Mouse (Mus musculus) liver, embryonic 12.5 days (tissue): Measurements from ENCODE around the gene Lrrc25. TPM values are rescaled to one million over a fixed set of nuclear protein-coding genes. Genes with fewer than 3 reads are reported as not detected.

Source experiments
- ATAC-seq: fragments of 200-750 bp; cut with Nextera tagmentation; 2 replicates; pipeline ENCODE4 v1.8.0; 2017; ENCODE audit warnings: moderate number of reproducible peaks, mild to moderate bottlenecking, moderate library complexity
- H3K27ac ChIP-seq: fragments of 300-500 bp; sonication (generic); 2 replicates; pipeline ENCODE4 v1.5.1; 2016; ENCODE audit warnings: mild to moderate bottlenecking
- H3K27me3 ChIP-seq: fragments of 300-500 bp; sonication (generic); replicated peaks from 2 replicates; pipeline ENCODE4 v1.6.1; 2016; ENCODE audit warnings: mild to moderate bottlenecking, moderate library complexity
- H3K36me3 ChIP-seq: fragments of 300-500 bp; sonication (generic); 2 replicates; pipeline ENCODE4 v1.6.1; 2016; ENCODE audit warnings: mild to moderate bottlenecking, moderate library complexity
- H3K4me1 ChIP-seq: fragments of 300-500 bp; sonication (generic); 2 replicates; pipeline ENCODE4 v1.6.1; 2016
- H3K4me2 ChIP-seq: fragments of 300-500 bp; sonication (generic); 2 replicates; pipeline ENCODE4 v1.6.1; 2016; ENCODE audit warnings: mild to moderate bottlenecking, moderate library complexity
- H3K4me3 ChIP-seq: fragments of 300-500 bp; sonication (generic); 2 replicates; pipeline ENCODE4 v1.5.1; 2016; ENCODE audit warnings: mild to moderate bottlenecking, moderate library complexity
- H3K9ac ChIP-seq: fragments of 300-500 bp; sonication (generic); 2 replicates; pipeline ENCODE4 v1.6.1; 2016; ENCODE audit warnings: mild to moderate bottlenecking, moderate library complexity
- H3K9me3 ChIP-seq: fragments of 300-500 bp; sonication (generic); replicated peaks from 2 replicates; pipeline ENCODE4 v1.6.1; 2016; ENCODE audit warnings: mild to moderate bottlenecking, moderate library complexity
- WGBS: fragments of 180-500 bp; shearing (Covaris S2); methylation state at CpG from one replicate; pipeline ENCODE4 v1.1.7; 2016; ENCODE audit not compliant: insufficient replicate concordance; 5-methylcytosine and 5-hydroxymethylcytosine counted together
- polyA plus RNA-seq: library from polyadenylated mRNA; unstranded; fragments of >200 nt; fragmentation: Nextera tagmentation; extraction: Ambion mirVana; gene quantifications from 2 replicates; pipeline ENCODE4 v1.2.1, GENCODE M21; 2016

The Lrrc25 gene
- polyA plus RNA-seq, 1 experiment from 2014 or later: 4.6 TPM

DNA sequence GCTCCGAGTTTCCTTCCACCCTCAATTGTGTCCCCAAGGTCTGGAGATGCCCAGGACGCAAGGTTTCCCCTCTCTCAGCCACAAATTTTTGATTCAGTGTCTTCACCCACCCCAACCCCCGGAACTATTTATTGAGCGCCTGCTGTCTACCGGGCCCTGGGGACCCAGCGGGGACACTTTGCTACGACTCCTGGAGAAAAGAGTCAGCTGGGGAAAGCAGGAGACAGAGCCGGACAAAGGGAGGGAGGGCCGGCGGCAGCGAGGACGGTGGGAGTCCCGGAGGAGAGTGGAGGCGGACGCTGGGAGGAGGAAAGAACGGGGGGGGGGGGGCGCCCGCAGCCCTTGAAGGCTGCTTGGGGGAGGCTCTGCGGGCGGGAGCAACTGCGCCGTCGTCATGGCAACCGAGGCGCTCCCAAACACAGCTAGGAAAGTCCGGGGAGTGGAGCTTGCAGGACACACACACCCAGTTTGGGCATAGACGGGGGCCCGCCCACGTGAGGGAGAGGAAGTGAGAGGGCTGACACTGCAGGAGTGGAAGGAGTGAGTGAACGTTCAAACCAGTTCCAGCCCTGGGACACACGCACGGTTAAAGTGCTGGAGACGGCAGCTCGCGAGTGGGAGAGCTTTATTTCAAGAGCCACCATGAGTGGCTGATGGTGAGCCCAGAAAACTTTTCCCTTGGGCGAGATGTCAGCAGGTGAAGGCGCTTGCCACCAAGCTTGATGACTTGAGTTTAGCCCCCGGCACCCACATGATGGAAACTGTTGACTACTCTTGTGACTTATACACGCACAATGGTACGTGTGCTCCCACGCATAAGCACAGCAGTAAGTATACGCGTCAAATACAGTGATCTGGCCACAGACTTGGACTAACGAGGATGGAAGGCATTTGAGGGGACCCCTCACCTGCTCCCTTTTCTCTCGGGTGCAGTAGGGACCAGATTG, 5.8 kb upstream of the Lrrc25 start:
- H3K36me3 ChIP-seq: peaks cover 2% of the 10 kb centered on the region; the same call in 1 of the 2 replicates
- no peaks in the 10 kb centered on the region; the same call in 1 of the 2 replicates for H3K27me3 ChIP-seq
- peaks cover 83% of the 10 kb centered on the region for H3K4me1 ChIP-seq
- peak overlapping the region; percentile 95 for H3K9ac ChIP-seq
- peak overlapping the region; percentile 94 for H3K4me2 ChIP-seq
- H3K4me3 ChIP-seq: peak overlapping the region; percentile 85
- H3K27ac ChIP-seq: peak overlapping the region; percentile 81
- under 1% methylated on average over 39 of the region's 45 CpGs for WGBS
- H3K9me3 ChIP-seq: no peaks in the 10 kb centered on the region
- peak; percentile 54 for ATAC-seq

DNA sequence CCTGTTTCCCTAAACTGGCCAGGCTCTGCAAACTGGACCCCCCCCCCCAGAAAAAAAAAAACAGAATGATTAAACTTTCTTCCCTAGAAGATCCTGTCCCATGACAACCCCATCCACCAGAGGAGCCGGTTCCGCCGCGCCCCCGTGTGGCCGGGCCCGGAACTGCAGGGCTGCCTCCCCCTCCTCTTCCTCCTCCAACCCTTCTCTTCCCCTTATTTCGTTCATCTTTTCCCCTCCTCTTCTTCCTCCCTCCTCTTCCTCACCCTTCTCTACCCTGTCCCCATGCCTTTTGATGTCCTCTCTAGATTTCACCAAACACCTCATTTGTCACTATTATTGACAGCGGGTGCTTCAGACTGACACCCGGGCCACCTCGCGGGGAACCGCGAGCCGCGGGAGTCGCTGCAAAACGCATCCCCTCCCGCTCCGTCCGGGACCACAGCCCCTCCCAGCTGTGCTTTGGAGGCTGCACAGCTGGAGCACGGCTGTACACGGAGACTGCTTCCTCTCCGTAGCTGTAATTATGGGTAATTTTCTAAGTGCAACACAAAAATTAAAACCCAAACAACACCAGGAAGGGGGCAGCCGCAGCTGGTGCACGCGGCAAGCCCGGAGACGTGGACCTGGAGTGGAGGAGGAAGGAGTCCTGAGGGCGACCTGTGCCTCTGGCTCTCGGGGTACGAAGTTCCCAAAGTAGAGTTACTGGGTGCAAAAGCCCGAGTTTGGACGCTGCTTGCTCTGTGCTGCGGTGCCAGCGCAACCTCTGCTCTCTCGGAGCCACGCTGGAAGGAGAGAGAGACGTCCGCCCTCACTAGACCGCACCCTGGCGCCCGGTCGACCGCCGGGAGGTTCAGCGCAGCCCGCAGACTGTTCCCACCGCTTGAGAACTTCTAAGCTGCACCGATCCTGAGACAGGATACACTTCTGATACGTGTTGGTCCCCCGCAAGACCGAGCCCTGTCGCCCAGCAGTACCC, 4.9 kb upstream of the Lrrc25 start:
- peak; percentile 59 for ATAC-seq
- Histone ChIP-seq H3K4me3 (peak overlapping the region; percentile 85), H3K36me3 (no peaks in the 10 kb centered on the region; the same call in 1 of the 2 replicates), H3K27ac (peak overlapping the region; percentile 83), H3K4me1 (peaks cover 85% of the 10 kb centered on the region), H3K9me3 (no peaks in the 10 kb centered on the region), H3K9ac (peak overlapping the region; percentile 95), H3K27me3 (no peaks in the 10 kb centered on the region; the same call in 1 of the 2 replicates), H3K4me2 (peak overlapping the region; percentile 94)
- WGBS: under 1% methylated on average over 54 of the region's 54 CpGs

DNA sequence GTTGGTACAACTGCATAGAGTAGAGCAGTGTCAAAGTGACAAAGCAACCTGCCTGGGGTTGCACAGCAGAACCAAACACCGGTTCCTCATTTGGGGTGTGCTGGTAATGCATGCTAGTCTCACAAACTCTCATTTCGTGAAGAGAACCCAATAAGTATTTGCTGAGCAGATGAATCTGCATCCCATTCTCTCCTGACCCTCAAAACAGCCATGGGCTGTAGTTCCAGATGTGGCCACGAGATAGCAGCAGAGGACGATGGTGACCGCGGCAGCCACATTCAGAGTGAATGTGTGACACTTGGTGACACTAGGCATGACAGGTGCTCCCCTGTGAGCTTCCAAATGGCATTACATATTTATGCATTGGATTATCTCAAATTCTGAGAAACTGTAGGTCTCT, 4.1 kb upstream of the Lrrc25 start:
- H3K36me3 ChIP-seq: no peaks in the 10 kb centered on the region
- H3K9ac ChIP-seq: peak overlapping the region; percentile 95
- ATAC-seq: peak; percentile 31
- peak overlapping the region; percentile 83 for H3K27ac ChIP-seq
- no peaks in the 10 kb centered on the region for H3K9me3 ChIP-seq
- 0% methylated on average over 6 of the region's 6 CpGs for WGBS
- H3K4me1 ChIP-seq: peaks cover 85% of the 10 kb centered on the region
- H3K27me3 ChIP-seq: no peaks in the 10 kb centered on the region; the same call in 1 of the 2 replicates
- peak overlapping the region; percentile 94 for H3K4me2 ChIP-seq
- peak overlapping the region; percentile 85 for H3K4me3 ChIP-seq

DNA sequence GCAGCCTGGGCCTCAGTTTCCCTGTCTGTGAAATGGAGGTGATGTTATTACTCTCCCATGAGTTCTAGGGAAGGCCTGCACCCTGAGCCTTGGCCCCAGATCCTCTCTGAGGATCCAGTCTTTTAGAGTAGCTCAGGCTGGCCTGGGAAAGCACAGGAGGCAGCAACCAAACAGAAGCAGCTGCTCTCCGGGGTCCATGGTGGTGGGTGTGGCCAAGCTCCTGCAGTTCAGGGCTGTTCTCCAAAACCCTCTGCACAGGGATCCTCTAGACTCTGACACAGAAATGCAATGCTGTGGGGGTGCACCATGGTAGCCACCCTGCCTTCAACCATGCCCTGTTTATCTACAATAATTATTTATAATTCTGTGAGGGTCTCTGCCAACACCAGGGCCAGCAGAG, 2.2 kb upstream of the Lrrc25 start:
- H3K9ac ChIP-seq: 0 out of 2 replicates have a peak overlapping the region, but pooled peaks have one; percentile 1
- H3K4me2 ChIP-seq: no peak overlapping the region
- no peaks in the 10 kb centered on the region for H3K9me3 ChIP-seq
- H3K4me3 ChIP-seq: no peak overlapping the region
- H3K27me3 ChIP-seq: no peaks in the 10 kb centered on the region; the same call in 1 of the 2 replicates
- peaks cover 86% of the 10 kb centered on the region for H3K4me1 ChIP-seq
- 0 out of 2 replicates have a peak overlapping the region, but pooled peaks have one; percentile 15 for H3K27ac ChIP-seq
- WGBS: 13% methylated on average over 1 of the region's 1 CpGs
- no peak for ATAC-seq
- no peaks in the 10 kb centered on the region for H3K36me3 ChIP-seq

DNA sequence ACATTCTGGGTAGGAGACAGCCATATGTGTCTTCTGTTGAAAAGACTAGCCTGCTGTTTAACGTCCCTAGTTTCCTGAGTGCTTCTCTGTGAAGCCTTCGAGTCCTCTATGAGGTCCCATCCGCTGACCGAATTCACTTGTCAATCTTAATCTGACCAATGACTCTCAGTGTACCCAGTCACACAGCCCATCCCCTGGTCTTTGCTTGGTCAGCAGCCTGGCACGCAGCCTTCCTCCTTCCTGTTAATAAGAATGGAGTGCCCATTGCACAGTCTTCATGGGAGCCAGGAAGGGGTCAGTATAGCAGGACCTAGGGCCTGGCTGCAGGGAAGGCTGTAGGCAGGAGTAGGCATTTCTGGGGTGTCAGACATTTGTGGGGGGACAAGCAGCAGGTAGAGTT, 1.5 kb upstream of the Lrrc25 start:
- Histone ChIP-seq H3K4me2 (no peak overlapping the region), H3K27me3 (no peaks in the 10 kb centered on the region), H3K4me3 (no peak overlapping the region), H3K4me1 (peaks cover 86% of the 10 kb centered on the region), H3K9ac (0 out of 2 replicates have a peak overlapping the region, but pooled peaks have one; percentile 1), H3K36me3 (no peaks in the 10 kb centered on the region), H3K9me3 (no peaks in the 10 kb centered on the region), H3K27ac (0 out of 2 replicates have a peak overlapping the region, but pooled peaks have one; percentile 15)
- no peak for ATAC-seq
- WGBS: 52% methylated on average over 5 of the region's 5 CpGs

DNA sequence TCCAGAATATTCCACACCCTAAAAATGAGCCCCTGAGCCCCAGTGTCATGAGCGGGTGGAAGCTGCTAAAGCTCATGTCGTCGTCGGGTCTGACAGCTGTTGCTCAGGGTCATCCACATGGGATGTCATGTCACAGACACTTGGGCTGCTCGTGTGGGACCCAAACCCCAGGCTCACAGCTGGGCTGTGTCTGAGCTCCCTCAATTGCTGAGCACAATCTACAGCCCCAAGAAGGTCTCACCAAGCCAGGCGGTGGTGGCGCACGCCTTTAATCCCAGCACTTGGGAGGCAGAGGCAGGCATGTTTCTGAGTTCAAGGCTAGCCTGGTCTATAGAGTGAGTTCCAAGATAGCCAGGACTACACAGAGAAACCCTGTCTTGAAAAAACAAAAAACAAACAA, 674 bp upstream of the Lrrc25 start:
- Histone ChIP-seq H3K36me3 (no peaks in the 10 kb centered on the region), H3K4me2 (no peak overlapping the region), H3K27me3 (no peaks in the 10 kb centered on the region), H3K9ac (no peak overlapping the region), H3K27ac (0 out of 2 replicates have a peak overlapping the region, but pooled peaks have one; percentile 38), H3K4me3 (no peak overlapping the region), H3K9me3 (no peaks in the 10 kb centered on the region), H3K4me1 (peaks cover 85% of the 10 kb centered on the region)
- ATAC-seq: no peak
- 73% methylated on average over 8 of the region's 8 CpGs for WGBS

DNA sequence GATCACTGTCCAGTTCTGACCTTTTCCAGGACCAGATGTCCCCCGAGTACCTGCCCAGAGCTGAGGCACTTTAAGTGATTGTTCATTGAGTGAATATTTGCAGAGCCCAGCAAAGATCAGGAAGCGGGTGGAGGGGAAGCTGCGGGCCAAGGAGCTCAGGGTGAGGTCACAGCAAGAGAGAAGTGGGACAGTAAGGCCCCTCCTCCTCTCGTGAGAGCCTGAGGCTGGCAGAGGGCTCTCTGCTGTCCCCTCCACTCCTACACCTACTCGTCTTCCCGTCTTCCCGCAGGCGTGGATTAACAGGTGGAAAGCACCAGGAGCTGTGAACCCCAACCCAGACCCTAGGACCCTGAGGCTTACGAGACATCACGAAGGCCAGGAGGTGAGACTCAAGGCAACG, 690 bp downstream of the Lrrc25 start:
- Histone ChIP-seq H3K4me2 (peak overlapping the region; percentile 50), H3K36me3 (no peaks in the 10 kb centered on the region), H3K9ac (peak overlapping the region; percentile 56; the same call in 1 of the 2 replicates), H3K27me3 (no peaks in the 10 kb centered on the region), H3K27ac (peak overlapping the region; percentile 65), H3K9me3 (no peaks in the 10 kb centered on the region), H3K4me1 (peaks cover 86% of the 10 kb centered on the region), H3K4me3 (peak overlapping the region; percentile 10; the same call in 1 of the 2 replicates)
- ATAC-seq: no peak
- WGBS: 25% methylated on average over 11 of the region's 11 CpGs

DNA sequence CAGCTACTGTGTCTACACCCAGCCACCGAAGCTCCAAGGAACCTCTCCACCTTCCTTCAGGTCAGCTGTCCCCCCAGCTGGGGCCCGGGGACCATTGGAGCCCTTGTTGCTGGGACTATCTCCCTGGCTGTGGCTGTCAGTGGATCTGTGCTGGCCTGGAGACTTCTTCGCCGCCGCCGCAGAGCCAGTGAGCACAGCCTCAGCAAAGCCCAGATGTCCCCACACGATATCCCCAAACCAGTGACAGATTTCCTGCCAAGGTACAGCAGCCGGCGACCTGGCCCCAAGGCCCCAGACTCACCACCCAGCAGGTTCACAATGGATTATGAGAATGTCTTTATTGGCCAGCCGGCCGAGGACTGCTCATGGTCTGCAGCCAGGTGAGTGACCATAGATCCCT, 2.0 kb downstream of the Lrrc25 start:
- peak overlapping the region; percentile 87 for H3K27ac ChIP-seq
- peak overlapping the region; percentile 14 for H3K4me3 ChIP-seq
- ATAC-seq: peak; percentile 13; the same call in 1 of the 2 replicates
- H3K27me3 ChIP-seq: no peaks in the 10 kb centered on the region
- peak overlapping the region; percentile 50 for H3K4me2 ChIP-seq
- peaks cover 94% of the 10 kb centered on the region for H3K4me1 ChIP-seq
- H3K9me3 ChIP-seq: no peaks in the 10 kb centered on the region
- H3K9ac ChIP-seq: peak overlapping the region; percentile 56
- WGBS: 32% methylated on average over 11 of the region's 11 CpGs
- H3K36me3 ChIP-seq: no peaks in the 10 kb centered on the region

DNA sequence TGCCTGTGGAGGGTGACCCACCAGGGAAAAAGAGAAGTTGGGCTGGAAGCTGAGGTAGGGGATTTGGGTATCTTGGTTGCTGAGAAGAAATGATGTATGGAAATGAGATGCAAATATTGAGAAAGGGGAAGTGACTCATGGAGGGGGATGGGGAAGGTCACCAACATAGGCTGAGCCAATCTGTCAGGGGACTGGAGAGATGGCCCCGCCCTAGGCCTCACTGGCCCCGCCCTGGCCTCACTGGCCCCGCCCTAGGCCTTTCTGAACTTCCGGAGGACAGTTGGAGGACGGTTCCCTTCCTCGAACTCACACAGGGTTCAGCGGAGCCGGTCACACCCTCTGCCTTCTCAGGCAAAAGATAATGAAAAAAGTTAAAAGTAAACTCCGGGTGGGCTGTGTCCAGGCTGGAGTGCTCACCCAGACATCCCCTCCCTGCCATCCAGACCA, 3.0 kb downstream of the Lrrc25 start:
- 4% methylated on average over 9 of the region's 9 CpGs for WGBS
- no peaks in the 10 kb centered on the region for H3K27me3 ChIP-seq
- peak overlapping the region; percentile 50 for H3K4me2 ChIP-seq
- H3K9ac ChIP-seq: 0 out of 2 replicates have a peak overlapping the region, but pooled peaks have one; percentile 56
- H3K27ac ChIP-seq: peak overlapping the region; percentile 87
- H3K4me3 ChIP-seq: peak overlapping the region; percentile 2; the same call in 1 of the 2 replicates
- H3K9me3 ChIP-seq: no peaks in the 10 kb centered on the region
- ATAC-seq: peak; percentile 84
- no peaks in the 10 kb centered on the region for H3K36me3 ChIP-seq
- H3K4me1 ChIP-seq: peaks cover 99% of the 10 kb centered on the region

DNA sequence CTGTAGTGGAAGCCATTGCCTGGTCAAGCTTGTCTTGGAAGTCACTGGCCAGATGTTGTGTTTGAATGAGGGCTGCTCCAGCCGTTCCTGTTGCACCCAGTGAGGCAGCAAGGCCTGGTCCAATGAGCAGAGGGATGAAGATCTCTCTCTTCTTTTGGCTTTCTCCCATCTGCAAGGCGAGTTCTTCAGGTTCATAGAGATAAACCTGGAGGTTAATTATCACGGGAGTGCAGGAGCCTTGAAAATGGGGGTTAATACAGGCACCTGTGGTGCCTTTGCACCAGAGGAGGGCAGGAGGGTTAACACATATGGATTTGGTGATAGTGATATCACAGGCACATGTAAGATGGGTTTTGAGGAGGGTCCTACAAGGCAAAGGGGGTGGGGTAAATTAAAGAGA, 6.3 kb downstream of the Lrrc25 start:
- Histone ChIP-seq H3K4me2 (peak overlapping the region; percentile 56), H3K9ac (peak overlapping the region; percentile 12; the same call in 1 of the 2 replicates), H3K27me3 (no peaks in the 10 kb centered on the region), H3K4me3 (no peak overlapping the region), H3K9me3 (no peaks in the 10 kb centered on the region), H3K36me3 (no peaks in the 10 kb centered on the region), H3K4me1 (peaks cover 76% of the 10 kb centered on the region), H3K27ac (peak overlapping the region; percentile 90)
- peak; percentile 74 for ATAC-seq
- 15% methylated on average over 3 of the region's 3 CpGs for WGBS

DNA sequence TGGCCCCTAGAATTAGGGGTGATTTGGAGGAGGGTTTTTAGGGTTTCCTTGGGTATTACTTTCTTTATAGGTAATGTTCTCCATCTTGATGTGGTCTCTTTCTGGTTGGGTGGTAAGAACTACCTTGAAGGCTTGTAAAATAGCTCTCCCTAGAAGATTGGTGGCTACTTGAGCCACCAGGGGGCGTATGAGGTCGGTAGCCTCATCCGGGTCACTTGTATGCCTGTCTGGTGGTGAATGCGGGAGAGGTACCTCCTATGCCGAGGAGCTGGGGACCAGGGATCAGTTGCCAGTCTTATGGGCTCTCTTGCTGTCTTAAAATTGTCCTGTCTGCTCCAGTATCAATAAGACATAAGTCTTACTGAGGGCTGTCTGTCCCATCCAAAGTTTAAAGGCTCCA, 9.1 kb downstream of the Lrrc25 start:
- no peak for ATAC-seq
- H3K27ac ChIP-seq: no peak overlapping the region
- H3K9me3 ChIP-seq: no peaks in the 10 kb centered on the region
- no peaks in the 10 kb centered on the region for H3K27me3 ChIP-seq
- no peak overlapping the region for H3K4me3 ChIP-seq
- H3K4me2 ChIP-seq: no peak overlapping the region
- peaks cover 59% of the 10 kb centered on the region for H3K4me1 ChIP-seq
- H3K9ac ChIP-seq: no peak overlapping the region
- H3K36me3 ChIP-seq: 0 out of 2 replicates have a peak, but pooled peaks cover 3% of the 10 kb centered on the region
- 31% methylated on average over 5 of the region's 5 CpGs for WGBS
